Mouse (Mus musculus): ENCODE measurements around the gene Rreb1. TPM values are rescaled to one million over a fixed set of nuclear protein-coding genes. Genes with fewer than 3 reads are reported as not detected.
A peak's percentile ranks its signal among the peaks of the same experiment; 100 is the strongest.

Rreb1 gene
- total RNA-seq, 2 experiments from 2014 or later = 74.1 to 104 TPM

DNA sequence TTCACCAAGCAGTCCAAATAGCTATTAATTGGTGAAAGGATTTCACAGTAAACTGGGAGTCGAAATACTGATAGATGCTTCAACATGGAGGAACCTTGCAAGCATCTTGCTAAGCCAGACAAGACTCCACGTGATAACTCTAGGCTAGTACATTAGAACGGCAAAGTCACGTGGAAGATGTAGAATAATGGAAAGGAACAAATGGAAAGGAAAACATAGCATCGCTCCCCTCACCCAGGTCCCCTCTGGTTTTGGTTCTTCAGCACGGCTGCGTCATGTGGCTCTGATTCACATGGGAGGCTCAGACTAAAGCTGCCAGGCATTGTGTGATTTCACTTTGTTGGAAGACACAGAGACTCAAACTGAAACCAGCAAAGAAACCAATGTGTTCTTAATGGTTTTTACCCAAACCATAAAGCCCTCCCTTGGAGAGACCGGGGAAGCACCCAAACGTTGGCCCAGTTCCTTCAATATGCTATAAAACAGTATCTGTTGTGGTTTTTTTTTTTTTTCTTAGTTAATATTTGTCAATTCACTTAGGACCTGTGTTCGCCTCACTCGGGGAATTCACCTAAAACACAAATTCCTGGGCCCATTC lies 14.6 kb downstream of the Rreb1 start:
- Histone ChIP-seq H3K27ac (no peak overlapping the region), H3K4me3 (no peak overlapping the region)
- no peak for TF ChIP-seq CTCF (conservative IDR thresholded peaks at IDR 0.05)
- DNase-seq (ENCODE audit: low spot score in 2 of 2) = no peak

DNA sequence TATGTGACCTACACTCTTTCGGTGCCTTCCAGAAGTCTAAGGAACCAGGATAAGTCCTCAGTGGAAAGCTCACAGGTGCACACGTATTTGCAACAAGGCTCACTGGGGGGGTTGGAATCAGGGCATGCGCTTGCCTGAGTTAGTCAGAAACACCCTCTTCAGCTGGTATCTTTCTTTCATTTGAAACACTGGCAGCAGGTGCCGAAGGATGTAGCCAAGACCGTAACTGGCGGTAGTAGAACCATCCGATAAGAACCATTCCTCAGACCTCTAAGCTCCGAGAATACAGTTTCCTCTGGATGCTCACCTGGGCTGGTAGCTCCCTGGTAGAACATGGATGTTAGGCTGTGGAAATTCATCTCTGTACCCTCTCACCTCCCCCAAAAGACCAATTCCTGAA lies 20.6 kb downstream of the Rreb1 start:
- no peak for DNase-seq (ENCODE audit: low spot score in 2 of 2)
- H3K4me3 ChIP-seq = no peak overlapping the region
- H3K27ac ChIP-seq = no peak overlapping the region
- no peak for TF ChIP-seq CTCF (conservative IDR thresholded peaks at IDR 0.05)

DNA sequence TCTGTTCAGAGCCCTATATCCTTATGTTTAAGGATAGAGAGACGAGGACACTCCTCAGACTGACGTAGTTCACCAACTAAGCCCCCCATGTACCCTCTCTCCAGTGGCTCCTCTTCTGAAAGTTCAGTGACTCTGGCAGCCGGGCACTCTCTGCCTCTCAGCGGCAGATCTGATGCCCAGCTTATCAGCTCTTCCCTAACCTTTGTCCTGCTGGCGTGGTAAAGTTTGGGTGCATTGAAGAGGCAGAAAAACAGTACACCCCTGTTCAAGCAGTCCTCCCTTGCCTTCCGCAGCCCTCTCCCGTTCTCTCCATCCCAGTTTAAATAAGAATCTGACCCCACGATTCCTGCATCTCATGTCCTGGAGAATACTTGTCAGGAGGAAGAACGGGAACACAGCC lies 21.2 kb downstream of the Rreb1 start:
- Histone ChIP-seq H3K4me3 (no peak overlapping the region), H3K27ac (no peak overlapping the region)
- no peak for DNase-seq (ENCODE audit: low spot score in 2 of 2)
- TF ChIP-seq CTCF (conservative IDR thresholded peaks at IDR 0.05) = no peak

DNA sequence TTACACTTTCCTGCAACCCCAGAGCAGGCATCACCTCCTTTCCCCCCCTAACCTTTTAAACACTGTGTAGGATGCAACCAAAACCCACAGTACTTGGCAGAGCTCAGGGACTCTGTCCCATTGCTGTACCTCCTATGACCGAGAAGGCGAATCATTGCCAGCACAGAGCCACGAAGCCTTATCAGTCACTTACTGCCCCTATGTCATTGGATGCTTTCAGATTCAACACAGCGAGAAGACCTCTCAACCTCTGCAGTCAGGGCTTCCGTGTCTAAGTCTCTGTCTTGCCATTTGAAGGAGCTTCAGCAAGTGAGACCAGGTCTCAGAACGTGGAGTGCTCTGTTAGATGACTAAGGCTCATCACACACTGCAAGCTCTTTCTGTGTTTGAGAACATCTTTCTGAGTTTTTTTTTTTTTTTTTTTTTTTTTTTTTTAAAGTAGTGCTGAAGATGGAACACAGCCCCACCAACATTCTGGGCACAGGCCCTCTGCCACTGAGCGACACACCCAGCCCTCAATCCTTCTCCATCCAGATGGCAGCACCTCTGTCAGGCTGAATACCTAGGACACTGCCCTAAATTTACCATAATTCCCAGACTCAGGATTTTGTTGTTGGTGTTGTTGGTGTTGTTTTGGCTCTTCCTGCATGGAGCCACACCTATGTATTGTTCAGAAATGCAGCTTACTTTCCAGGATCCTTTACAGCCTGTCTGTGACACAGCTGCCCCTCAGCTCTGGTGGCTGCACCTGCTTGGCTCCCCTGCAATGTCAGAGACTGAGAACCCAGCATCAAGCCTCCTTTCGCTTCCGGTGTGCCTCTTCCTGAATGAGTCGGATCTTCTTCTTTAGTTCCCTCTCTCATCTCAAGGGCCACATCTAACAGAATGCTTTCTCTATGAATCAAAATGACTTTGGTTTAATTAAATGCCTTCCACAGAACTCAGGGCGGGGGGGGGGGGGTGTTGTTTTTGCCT lies 23.2 kb downstream of the Rreb1 start:
- H3K27ac ChIP-seq = no peak overlapping the region
- no peak for TF ChIP-seq CTCF (conservative IDR thresholded peaks at IDR 0.05)
- no peak for DNase-seq (ENCODE audit: low spot score in 2 of 2)
- H3K4me3 ChIP-seq = no peak overlapping the region

GRCm38 (mm10) chr13:37802246-37803003 lies 24.2 kb downstream of the Rreb1 start:
- Histone ChIP-seq H3K4me3 (no peak overlapping the region), H3K27ac (no peak overlapping the region)
- no peak for DNase-seq (ENCODE audit: low spot score in 2 of 2)
- TF ChIP-seq CTCF (conservative IDR thresholded peaks at IDR 0.05) = no peak

- DNase-seq (ENCODE audit: low spot score in 2 of 2) = no peak
- no peak overlapping the region for H3K4me3 ChIP-seq
- H3K27ac ChIP-seq = no peak overlapping the region
- TF ChIP-seq CTCF (conservative IDR thresholded peaks at IDR 0.05) = no peak
These were observed 25.0 kb downstream of the Rreb1 start for GRCm38 (mm10) chr13:37803244-37803643.

GRCm38 (mm10) chr13:37804023-37804422 lies 25.8 kb downstream of the Rreb1 start:
- DNase-seq (ENCODE audit: low spot score in 2 of 2) = no peak
- H3K27ac ChIP-seq = no peak overlapping the region

DNA sequence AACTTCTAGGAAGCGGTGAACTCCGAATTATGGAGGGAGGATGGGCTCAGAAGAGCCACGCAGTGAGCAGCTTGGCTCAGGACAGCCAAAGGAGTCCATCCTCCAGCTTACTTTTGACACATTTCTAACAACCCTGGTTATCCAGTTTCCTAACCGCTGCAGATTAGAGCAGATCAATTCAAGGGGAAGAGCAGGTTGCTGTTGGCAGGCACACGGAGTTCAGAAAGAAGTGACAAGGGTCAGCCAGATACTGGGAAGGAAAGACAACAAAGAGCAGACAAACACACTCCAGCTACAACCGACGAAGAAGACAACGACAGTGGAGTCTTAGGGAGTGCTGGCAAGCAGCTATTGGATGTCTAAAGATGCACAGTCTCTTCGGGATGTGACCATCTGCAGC lies 36.8 kb downstream of the Rreb1 start:
- Histone ChIP-seq H3K4me3 (no peak overlapping the region), H3K27ac (no peak overlapping the region)
- DNase-seq (ENCODE audit: low spot score in 2 of 2) = no peak
- TF ChIP-seq CTCF (conservative IDR thresholded peaks at IDR 0.05) = no peak

More at GRCm38 (mm10) chr13:37804023-37804422, 25.8 kb downstream of the Rreb1 start:
- TF ChIP-seq CTCF (conservative IDR thresholded peaks at IDR 0.05) = no peak
- H3K4me3 ChIP-seq = no peak overlapping the region

- no peak overlapping the region for H3K4me3 ChIP-seq
- no peak for DNase-seq (ENCODE audit: low spot score in 2 of 2)
- 0 out of 2 replicates have a peak overlapping the region, but pooled peaks have one; percentile 18 for H3K27ac ChIP-seq
- TF ChIP-seq CTCF (conservative IDR thresholded peaks at IDR 0.05) = no peak
These were observed 38.5 kb downstream of the Rreb1 start for GRCm38 (mm10) chr13:37816736-37817135.

- DNase-seq (ENCODE audit: low spot score in 2 of 2) = no peak
- TF ChIP-seq CTCF (conservative IDR thresholded peaks at IDR 0.05) = peak; percentile 40
- Histone ChIP-seq H3K4me3 (no peak overlapping the region), H3K27ac (no peak overlapping the region)
These were observed 43.2 kb downstream of the Rreb1 start for GRCm38 (mm10) chr13:37821413-37821812.

- H3K27ac ChIP-seq = no peak overlapping the region
- no peak for TF ChIP-seq CTCF (conservative IDR thresholded peaks at IDR 0.05)
- no peak overlapping the region for H3K4me3 ChIP-seq
- no peak for DNase-seq (ENCODE audit: low spot score in 2 of 2)
These were observed 46.2 kb downstream of the Rreb1 start for GRCm38 (mm10) chr13:37824331-37824920.

DNA sequence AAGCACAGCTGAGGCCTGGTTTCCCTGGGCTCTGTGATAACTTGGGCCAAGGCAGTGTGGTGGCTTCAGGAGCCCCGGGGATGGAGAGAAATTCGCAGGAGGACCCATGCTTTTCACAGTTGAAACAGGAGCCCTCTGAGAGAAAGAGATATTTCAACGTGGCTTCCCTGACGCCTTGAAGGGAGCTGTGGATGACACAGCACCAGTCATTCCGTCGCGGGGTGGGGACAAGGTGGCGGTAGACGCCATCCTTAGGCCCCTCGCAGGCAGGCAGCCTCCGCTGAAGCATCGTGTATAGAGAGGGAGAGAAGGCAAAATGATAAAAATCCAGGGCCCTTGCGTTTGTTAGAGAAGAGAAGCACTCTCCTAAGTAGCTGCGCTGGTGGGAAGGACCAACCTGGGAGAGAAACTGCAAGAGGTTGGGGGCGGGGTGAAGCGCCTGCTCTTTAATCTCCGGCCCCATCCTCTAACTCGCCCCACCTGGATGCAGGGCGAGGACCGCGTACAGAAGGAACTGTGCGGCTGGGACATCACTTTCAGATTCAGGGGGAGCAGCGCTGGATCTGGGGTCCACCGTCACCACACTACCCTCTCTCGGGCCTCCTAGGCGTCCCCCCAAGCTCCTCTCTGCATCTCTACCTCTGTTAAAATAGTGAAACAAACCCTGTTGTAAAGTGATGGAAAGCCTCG lies 46.9 kb downstream of the Rreb1 start:
- peak overlapping the region; percentile 89 for H3K27ac ChIP-seq
- TF ChIP-seq CTCF (conservative IDR thresholded peaks at IDR 0.05) = no peak
- DNase-seq (ENCODE audit: low spot score in 2 of 2) = no peak

More for the DNA sequence above, 46.9 kb downstream of the Rreb1 start:
- peak overlapping the region; percentile 81 for H3K4me3 ChIP-seq

Data from layer of hippocampus, adult 2 months (tissue).